Mouse (Mus musculus) layer of hippocampus, postnatal 25 days (tissue): Measurements from ENCODE around the gene Gnb3. TPM values are rescaled to one million over a fixed set of nuclear protein-coding genes. Genes with fewer than 3 reads are reported as not detected.
A peak's percentile ranks its signal among the peaks of the same experiment; 100 is the strongest.
"Not testable (repeated sequence)": the region's sequence is repeated elsewhere in the genome, so short reads cannot be mapped to it uniquely, and the experiment has no call there.

ENCODE experiments used
- DNase-seq, 2 experiments: peaks; one replicate each; pipeline ENCODE4 v3.0.0; 2022; ENCODE audit warnings: mixed read lengths in 2 of 2, low spot score in 1 of 2; ENCODE audit errors: extremely low spot score in 1 of 2
- total RNA-seq, 2 experiments: library from RNA; stranded (reverse); gene quantifications; 2 replicates each; pipeline ENCODE4 v1.2.3; 2021

Gene Gnb3
- total RNA-seq, 2 experiments from 2014 or later = 0.26 TPM; not detected in 1

DNA sequence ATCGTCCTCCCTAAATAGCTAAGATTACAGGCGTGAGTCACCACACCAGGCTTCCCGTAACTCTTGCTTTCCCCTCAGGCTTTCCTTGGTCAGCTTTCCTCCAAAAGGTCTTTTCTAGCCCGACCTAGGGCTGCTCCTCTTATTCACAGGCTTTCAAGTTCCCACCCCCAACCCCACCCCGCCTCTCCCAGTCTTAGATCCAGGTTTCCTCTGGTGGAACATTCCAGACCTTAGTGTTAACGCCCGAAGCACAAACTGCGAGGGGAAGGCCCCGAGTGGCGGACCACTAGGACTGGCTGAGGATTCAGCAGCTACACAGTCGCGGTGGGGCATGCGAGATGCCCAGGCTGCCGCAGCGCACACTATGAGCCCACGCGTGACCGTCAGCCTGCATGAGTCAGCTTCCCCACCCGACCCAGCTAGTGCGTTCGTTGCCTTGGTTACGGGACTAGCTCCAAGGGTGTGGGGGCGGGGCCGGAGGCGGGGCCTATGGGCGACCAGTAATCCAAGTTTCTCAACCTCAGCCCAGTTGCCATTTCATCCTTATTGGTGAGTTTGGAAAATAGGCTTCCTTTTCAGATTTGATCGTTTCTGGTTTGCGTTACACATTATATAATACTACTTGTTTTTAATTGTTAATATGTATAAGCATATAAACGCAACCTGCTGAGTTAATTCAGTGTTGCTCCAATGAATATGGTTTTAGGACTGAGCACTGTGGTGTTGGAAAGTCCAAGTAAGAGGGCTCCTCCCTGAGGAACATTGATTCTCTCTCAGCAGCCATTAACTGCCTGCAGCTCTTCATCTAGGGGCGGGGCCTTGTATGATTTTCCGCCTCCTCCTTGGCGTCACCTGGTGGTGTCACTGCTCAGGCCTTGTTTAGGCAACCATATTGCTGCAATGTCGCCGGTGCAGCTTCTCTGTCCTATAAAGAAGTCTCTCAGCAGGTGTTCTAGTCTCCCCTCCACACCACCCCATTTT is 34.4 kb downstream of the Gnb3 start:
- peak; percentile 91 to 96 for DNase-seq

GRCm38 (mm10) chr6:124804341-124804740 is 35.7 kb downstream of the Gnb3 start:
- no peak for DNase-seq

DNA sequence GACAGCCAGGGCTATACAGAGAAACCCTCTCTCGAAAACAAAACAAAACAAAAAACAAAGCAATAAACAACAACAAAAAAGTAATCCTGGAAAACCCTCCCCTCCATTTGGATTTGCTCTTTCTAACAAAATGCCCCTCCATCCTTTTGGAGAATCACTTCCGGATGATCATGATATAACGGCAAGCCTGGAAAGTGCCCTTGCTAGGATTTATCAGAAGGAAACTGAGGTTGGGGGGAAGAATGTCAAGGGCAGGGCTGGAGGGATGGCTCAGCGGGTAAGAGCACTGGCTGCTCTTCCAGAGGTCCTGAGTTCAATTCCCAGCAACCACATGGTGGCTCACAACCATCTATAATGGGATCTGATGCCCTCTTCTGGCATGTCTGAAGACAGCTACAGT is 36.4 kb downstream of the Gnb3 start:
- DNase-seq = not testable (repeated sequence)

- DNase-seq = no peak
These were observed 37.0 kb downstream of the Gnb3 start for GRCm38 (mm10) chr6:124803061-124803460.

DNA sequence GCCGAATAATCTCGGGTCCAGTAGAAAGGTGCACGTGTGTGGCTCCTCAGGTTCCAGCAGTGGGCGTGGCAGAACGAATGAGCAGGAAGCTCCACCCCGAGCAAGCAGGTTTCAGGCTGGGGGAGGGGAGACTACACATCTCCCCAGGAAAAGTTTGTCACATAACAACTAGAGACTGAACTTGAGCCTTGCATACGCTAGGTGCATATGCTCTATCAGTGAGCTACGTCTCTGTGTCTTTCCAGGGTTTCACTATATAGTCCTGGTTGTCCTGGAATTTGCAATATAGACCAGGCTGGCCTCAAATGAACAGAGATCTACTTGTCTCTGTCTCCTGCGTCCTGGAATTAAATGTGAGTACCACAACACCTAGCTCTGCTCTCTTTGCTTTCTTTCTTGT is 37.7 kb downstream of the Gnb3 start:
- not testable (repeated sequence) for DNase-seq

GRCm38 (mm10) chr6:124796200-124796599 is 43.9 kb downstream of the Gnb3 start:
- DNase-seq = no peak

DNA sequence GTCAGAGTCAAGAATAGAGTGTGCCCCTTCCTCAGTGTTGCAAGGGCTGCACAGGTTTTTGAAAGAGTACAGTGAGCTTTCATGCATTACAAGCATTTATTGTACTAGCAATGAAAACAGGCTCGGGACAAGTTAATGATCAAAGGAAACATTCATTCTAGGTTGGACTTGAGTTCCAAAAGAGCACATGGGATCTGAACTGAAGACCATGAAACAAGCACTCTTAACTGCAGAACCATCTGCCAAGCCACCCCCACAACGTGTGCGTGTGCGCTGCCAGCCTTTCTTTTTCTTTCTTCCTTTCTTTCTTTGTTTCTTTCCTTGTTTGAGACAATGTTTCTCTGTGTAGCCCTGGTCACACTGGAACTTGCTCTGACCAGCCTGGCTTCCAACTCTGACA is 44.3 kb downstream of the Gnb3 start:
- DNase-seq = no peak

DNA sequence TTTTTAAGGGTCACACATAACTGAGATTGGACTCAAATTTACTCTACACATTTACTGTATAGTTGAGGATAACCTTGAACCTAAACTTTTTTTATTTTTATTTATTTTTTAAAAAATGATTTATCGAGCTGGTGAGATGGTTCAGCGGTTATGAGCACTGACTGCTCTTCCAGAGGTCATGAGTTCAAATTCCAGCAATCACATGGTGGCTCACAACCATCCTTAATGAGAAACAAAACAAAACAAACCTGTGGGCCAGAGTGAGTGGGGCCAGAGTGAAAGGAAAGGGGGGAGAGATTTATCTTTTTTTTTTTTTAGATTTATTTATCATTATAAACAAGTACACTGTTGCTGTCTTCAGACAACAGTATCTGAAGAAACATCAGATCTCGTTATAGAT is 48.2 kb downstream of the Gnb3 start:
- no peak for DNase-seq

DNA sequence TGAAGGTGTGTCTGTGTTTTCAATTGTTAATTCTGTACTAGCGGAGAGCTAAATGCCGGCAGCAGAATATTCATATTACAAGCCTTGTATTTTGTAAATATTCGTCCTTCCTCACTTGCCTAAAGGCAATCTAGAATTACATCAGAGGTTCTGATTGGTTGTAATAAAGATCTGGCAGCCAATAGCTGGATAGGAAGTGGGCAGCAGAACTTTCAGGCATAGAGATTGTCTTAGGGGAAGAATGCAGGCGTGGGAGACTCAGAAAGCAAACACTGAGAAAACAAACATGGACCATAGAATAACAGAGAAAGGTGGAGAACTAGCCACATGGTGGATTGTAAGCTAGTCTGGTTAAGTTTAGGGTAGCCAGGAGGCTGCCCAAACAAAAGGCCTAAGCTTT is 50.0 kb downstream of the Gnb3 start:
- no peak for DNase-seq

- DNase-seq = no peak
These were observed 50.6 kb downstream of the Gnb3 start for GRCm38 (mm10) chr6:124789519-124789918.

- DNase-seq = no peak
These were observed 52.4 kb downstream of the Gnb3 start for GRCm38 (mm10) chr6:124787722-124788121.

GRCm38 (mm10) chr6:124786756-124787420 is 53.2 kb downstream of the Gnb3 start:
- DNase-seq = no peak

Other genes starting within 250 kb of the Gnb3 start
- gene C1s2, start 204.2 kb downstream of the Gnb3 start, total RNA-seq = under 1 TPM in 1 of 2 experiments, not detected in 1; 0.25 TPM
- gene Lpcat3, start 177.2 kb downstream of the Gnb3 start, total RNA-seq = 10 to 100 TPM; 30.9 to 34.0 TPM
- gene Emg1, start 128.1 kb downstream of the Gnb3 start, total RNA-seq = 10 to 100 TPM; 51.3 to 54.4 TPM
- 100 to 1,000 TPM; 120 to 124 TPM for gene Phb2, start 127.9 kb downstream of the Gnb3 start, total RNA-seq
- 1 to 10 TPM; 2.9 to 4.0 TPM for gene Ptpn6, start 101.6 kb downstream of the Gnb3 start, total RNA-seq
- gene Grcc10, start 98.9 kb downstream of the Gnb3 start, total RNA-seq = 100 to 1,000 TPM; 350 to 372 TPM
- gene Gm45234, start 84.3 kb downstream of the Gnb3 start, total RNA-seq = under 1 TPM in 1 of 2 experiments, not detected in 1; 0.71 TPM
- 100 to 1,000 TPM; 134 to 159 TPM for gene Atn1, start 83.8 kb downstream of the Gnb3 start, total RNA-seq
- gene Eno2, start 70.6 kb downstream of the Gnb3 start, total RNA-seq = 1,000 to 10,000 TPM in 1 of 2 experiments, 100 to 1,000 TPM in 1; 947 to 1,030 TPM
- gene Lrrc23, start 60.5 kb downstream of the Gnb3 start, total RNA-seq = 1 to 10 TPM; 1.7 TPM
- 1 to 10 TPM; 4.5 to 6.0 TPM for gene Spsb2, start 31.6 kb downstream of the Gnb3 start, total RNA-seq
- gene Tpi1, start 26.0 kb downstream of the Gnb3 start, total RNA-seq = 100 to 1,000 TPM; 685 to 811 TPM
- 100 to 1,000 TPM; 164 to 183 TPM for gene Usp5, start 10.8 kb downstream of the Gnb3 start, total RNA-seq
- gene Cdca3, start 10.7 kb downstream of the Gnb3 start, total RNA-seq = 1 to 10 TPM; 1.1 to 1.2 TPM
- 10 to 100 TPM; 18.5 to 30.1 TPM for gene P3h3, start 17.5 kb upstream of the Gnb3 start, total RNA-seq
- 100 to 1,000 TPM; 184 to 196 TPM for gene Gpr162, start 23.7 kb upstream of the Gnb3 start, total RNA-seq
- under 1 TPM; 0.22 to 0.26 TPM for gene Cd4, start 47.9 kb upstream of the Gnb3 start, total RNA-seq
- gene Lag3, start 71.4 kb upstream of the Gnb3 start, total RNA-seq = 1 to 10 TPM; 2.4 to 2.6 TPM
- gene Ptms, start 79.8 kb upstream of the Gnb3 start, total RNA-seq = 1,000 to 10,000 TPM; 1,178 to 1,233 TPM
- gene Mlf2, start 91.1 kb upstream of the Gnb3 start, total RNA-seq = 100 to 1,000 TPM; 670 to 704 TPM
- 100 to 1,000 TPM; 144 to 151 TPM for gene Cops7a, start 125.3 kb upstream of the Gnb3 start, total RNA-seq
- 100 to 1,000 TPM; 139 to 188 TPM for gene Pianp, start 156.4 kb upstream of the Gnb3 start, total RNA-seq
- 10 to 100 TPM; 42.4 to 49.6 TPM for gene Zfp384, start 168.9 kb upstream of the Gnb3 start, total RNA-seq
- gene Ing4, start 199.5 kb upstream of the Gnb3 start, total RNA-seq = 10 to 100 TPM; 61.4 to 61.5 TPM
- 10 to 100 TPM in 1 of 2 experiments, 1 to 10 TPM in 1; 8.2 to 12.4 TPM for gene Acrbp, start 209.4 kb upstream of the Gnb3 start, total RNA-seq
- gene Lpar5, start 227.6 kb upstream of the Gnb3 start, total RNA-seq = under 1 TPM; 0.35 to 0.96 TPM